Mouse (Mus musculus): ENCODE results near the gene Pold4.

DNA sequence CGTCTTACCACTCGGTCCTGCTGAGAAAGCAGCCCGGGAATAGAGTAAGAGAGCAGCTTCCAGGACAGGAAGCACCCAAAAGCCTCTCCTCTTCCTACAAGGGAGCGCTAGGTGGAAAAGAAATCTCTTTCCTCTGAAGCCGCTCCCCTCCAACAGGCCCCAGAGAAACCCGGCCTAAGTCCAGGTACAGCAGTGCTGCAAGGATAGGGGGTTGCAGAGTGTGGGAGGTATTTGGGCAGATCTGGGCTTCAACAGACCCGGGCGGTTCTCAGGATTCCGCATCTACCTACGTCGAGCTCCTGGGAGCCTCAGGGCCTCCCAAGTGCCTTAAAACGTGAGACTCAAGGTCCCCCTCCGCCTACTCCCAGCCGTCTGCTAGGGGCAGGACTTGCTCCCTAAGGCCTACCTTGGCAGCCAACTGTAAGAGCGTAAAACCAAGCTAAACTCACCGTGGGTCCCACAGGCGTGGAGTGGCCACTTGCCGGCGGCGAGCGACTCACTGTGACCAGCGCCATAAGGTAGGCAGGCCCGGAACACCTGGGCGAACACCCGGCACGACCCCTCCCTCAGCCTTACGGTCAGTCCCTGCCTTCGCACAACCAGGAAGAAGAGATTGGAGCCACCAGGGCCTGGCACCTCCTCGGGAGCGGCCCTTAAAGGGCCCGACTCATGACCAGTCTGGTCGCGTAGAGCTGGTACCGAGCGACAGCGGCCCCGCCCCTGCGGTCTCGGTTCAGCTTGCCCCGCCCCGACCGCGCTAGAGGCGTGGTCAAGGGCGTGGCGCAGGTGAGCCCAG, 37.1 kb downstream of the Pold4 start, which contains the start of gene Ssh3:
- TF ChIP-seq POLR2A (IDR thresholded peaks at IDR 0.05; ENCODE audit: control insufficient read depth, extremely low read depth, insufficient read depth, low read length, poor library complexity) (0 out of 2 replicates have a peak, but pooled peaks have one; percentile 24), CTCF (IDR thresholded peaks at IDR 0.05; ENCODE audit: borderline replicate concordance, control insufficient read depth, extremely low read depth, insufficient read depth, low read length, poor library complexity) (no peak)

Measured in thymus, adult 2 months (tissue).